Mouse (Mus musculus) midbrain, embryonic 15.5 days (tissue): ENCODE measurements around the gene Iqcn. TPM values are rescaled to one million over a fixed set of nuclear protein-coding genes. Genes with fewer than 3 reads are reported as not detected.

Experiments
- ATAC-seq: fragments of 200-750 bp; cut with Nextera tagmentation; replicated peaks from 2 replicates; pipeline ENCODE4 v1.8.0; 2017; ENCODE audit warnings: moderate TSS enrichment
- H3K27ac ChIP-seq: fragments of 300-500 bp; sonication (generic); 2 replicates; pipeline ENCODE4 v1.5.1; 2015; ENCODE audit warnings: mild to moderate bottlenecking, inconsistent platforms
- H3K27me3 ChIP-seq: fragments of 300-500 bp; sonication (generic); replicated peaks from 2 replicates; pipeline ENCODE4 v1.6.1; 2015; ENCODE audit warnings: inconsistent platforms
- H3K36me3 ChIP-seq: fragments of 300-500 bp; sonication (generic); replicated peaks from 2 replicates; pipeline ENCODE4 v1.6.1; 2015; ENCODE audit warnings: inconsistent platforms
- H3K4me1 ChIP-seq: fragments of 300-500 bp; sonication (generic); 2 replicates; pipeline ENCODE4 v1.6.1; 2015; ENCODE audit warnings: inconsistent platforms
- H3K4me2 ChIP-seq: fragments of 300-500 bp; sonication (generic); 2 replicates; pipeline ENCODE4 v1.6.1; 2015; ENCODE audit warnings: inconsistent platforms, mild to moderate bottlenecking, moderate library complexity
- H3K4me3 ChIP-seq: fragments of 300-500 bp; sonication (generic); 2 replicates; pipeline ENCODE4 v1.5.1; 2015; ENCODE audit warnings: mild to moderate bottlenecking, inconsistent platforms
- H3K9ac ChIP-seq: fragments of 300-500 bp; sonication (generic); 2 replicates; pipeline ENCODE4 v1.6.1; 2015; ENCODE audit warnings: mild to moderate bottlenecking, inconsistent platforms
- H3K9me3 ChIP-seq: fragments of 300-500 bp; sonication (generic); 2 replicates; pipeline ENCODE4 v1.6.1; 2016; ENCODE audit warnings: inconsistent platforms
- WGBS: fragments of 180-500 bp; shearing (Covaris S2); methylation state at CpG from one replicate; pipeline ENCODE4 v1.1.7; 2015; ENCODE audit warnings: mixed read lengths; 5-methylcytosine and 5-hydroxymethylcytosine counted together
- polyA plus RNA-seq: library from polyadenylated mRNA; unstranded; fragments of >200 nt; fragmentation: Nextera tagmentation; extraction: Ambion mirVana; gene quantifications from 2 replicates; pipeline ENCODE4 v1.2.1, GENCODE M21; 2015

Gene Iqcn
- polyA plus RNA-seq, 1 experiment from 2014 or later, result 0.05 TPM

GRCm38 (mm10) chr8:70725792-70726447 lies 22.7 kb downstream of the Iqcn start:
- Histone ChIP-seq H3K36me3 (no peaks in the 10 kb centered on the region), H3K9ac (no peak overlapping the region), H3K4me2 (no peak overlapping the region), H3K9me3 (no peaks in the 10 kb centered on the region), H3K4me1 (0 out of 2 replicates have a peak, but pooled peaks cover 4% of the 10 kb centered on the region), H3K27ac (no peak overlapping the region), H3K27me3 (peaks cover 38% of the 10 kb centered on the region), H3K4me3 (no peak overlapping the region)
- no peak for ATAC-seq
- 29% methylated on average over 14 of the region's 14 CpGs for WGBS

- H3K9me3 ChIP-seq, result no peaks in the 10 kb centered on the region
- H3K4me3 ChIP-seq, result no peak overlapping the region
- ATAC-seq, result no peak
- 40% methylated on average over 11 of the region's 11 CpGs for WGBS
- H3K4me2 ChIP-seq, result no peak overlapping the region
- peaks cover 42% of the 10 kb centered on the region for H3K27me3 ChIP-seq
- 0 out of 2 replicates have a peak, but pooled peaks cover 4% of the 10 kb centered on the region for H3K4me1 ChIP-seq
- H3K27ac ChIP-seq, result no peak overlapping the region
- H3K9ac ChIP-seq, result no peak overlapping the region
- H3K36me3 ChIP-seq, result no peaks in the 10 kb centered on the region
Observed at GRCm38 (mm10) chr8:70726721-70727120, 23.5 kb downstream of the Iqcn start.

GRCm38 (mm10) chr8:70729808-70730475 lies 26.7 kb downstream of the Iqcn start:
- 6% methylated on average over 34 of the region's 34 CpGs for WGBS
- Histone ChIP-seq H3K36me3 (no peaks in the 10 kb centered on the region), H3K9me3 (no peaks in the 10 kb centered on the region), H3K4me2 (peak overlapping the region; percentile 44), H3K4me3 (0 out of 2 replicates have a peak overlapping the region, but pooled peaks have one; percentile 20), H3K4me1 (0 out of 2 replicates have a peak, but pooled peaks cover 4% of the 10 kb centered on the region), H3K9ac (no peak overlapping the region; the same call in 1 of the 2 replicates), H3K27me3 (peaks cover 45% of the 10 kb centered on the region), H3K27ac (no peak overlapping the region)
- ATAC-seq, result no peak

GRCm38 (mm10) chr8:70730956-70731355 lies 27.7 kb downstream of the Iqcn start:
- Histone ChIP-seq H3K27me3 (peaks cover 43% of the 10 kb centered on the region), H3K27ac (no peak overlapping the region), H3K4me2 (no peak overlapping the region), H3K9ac (no peak overlapping the region), H3K36me3 (no peaks in the 10 kb centered on the region), H3K9me3 (no peaks in the 10 kb centered on the region), H3K4me3 (no peak overlapping the region), H3K4me1 (0 out of 2 replicates have a peak, but pooled peaks cover 4% of the 10 kb centered on the region)
- WGBS, result 90% methylated on average over 4 of the region's 4 CpGs
- ATAC-seq, result no peak

GRCm38 (mm10) chr8:70737705-70738104 lies 34.4 kb downstream of the Iqcn start:
- H3K9me3 ChIP-seq, result no peaks in the 10 kb centered on the region
- no peak overlapping the region for H3K4me3 ChIP-seq
- WGBS, result 72% methylated on average over 5 of the region's 5 CpGs
- no peak overlapping the region for H3K9ac ChIP-seq
- no peaks in the 10 kb centered on the region for H3K36me3 ChIP-seq
- H3K27ac ChIP-seq, result no peak overlapping the region
- no peak overlapping the region for H3K4me2 ChIP-seq
- no peaks in the 10 kb centered on the region for H3K4me1 ChIP-seq
- peaks cover 14% of the 10 kb centered on the region for H3K27me3 ChIP-seq
- no peak for ATAC-seq

- no peak overlapping the region for H3K9ac ChIP-seq
- no peak overlapping the region for H3K4me3 ChIP-seq
- 79% methylated on average over 3 of the region's 3 CpGs for WGBS
- no peak overlapping the region for H3K4me2 ChIP-seq
- H3K9me3 ChIP-seq, result no peaks in the 10 kb centered on the region
- H3K4me1 ChIP-seq, result peaks cover 4% of the 10 kb centered on the region
- ATAC-seq, result no peak
- no peaks in the 10 kb centered on the region for H3K36me3 ChIP-seq
- H3K27ac ChIP-seq, result no peak overlapping the region
- peaks cover 19% of the 10 kb centered on the region for H3K27me3 ChIP-seq
Observed at GRCm38 (mm10) chr8:70738211-70738610, 35.0 kb downstream of the Iqcn start.

- Histone ChIP-seq H3K36me3 (no peaks in the 10 kb centered on the region), H3K4me1 (peaks cover 17% of the 10 kb centered on the region), H3K4me3 (no peak overlapping the region), H3K27ac (no peak overlapping the region), H3K4me2 (no peak overlapping the region), H3K9me3 (no peaks in the 10 kb centered on the region), H3K27me3 (peaks cover 48% of the 10 kb centered on the region), H3K9ac (no peak overlapping the region)
- 72% methylated on average over 5 of the region's 5 CpGs for WGBS
- no peak for ATAC-seq
Observed at GRCm38 (mm10) chr8:70741661-70742060, 38.4 kb downstream of the Iqcn start.

- Histone ChIP-seq H3K27ac (no peak overlapping the region), H3K4me2 (no peak overlapping the region), H3K9me3 (no peaks in the 10 kb centered on the region), H3K36me3 (no peaks in the 10 kb centered on the region), H3K4me3 (no peak overlapping the region), H3K27me3 (peaks cover 52% of the 10 kb centered on the region), H3K4me1 (peaks cover 17% of the 10 kb centered on the region), H3K9ac (no peak overlapping the region)
- WGBS, result 77% methylated on average over 11 of the region's 11 CpGs
- ATAC-seq, result no peak
Observed at GRCm38 (mm10) chr8:70742176-70742575, 38.9 kb downstream of the Iqcn start.

GRCm38 (mm10) chr8:70742981-70743655 lies 39.9 kb downstream of the Iqcn start:
- 2% methylated on average over 38 of the region's 38 CpGs for WGBS
- no peak overlapping the region for H3K27ac ChIP-seq
- ATAC-seq, result no peak; the same call in 1 of the 2 replicates

GRCm38 (mm10) chr8:70743656-70744590 lies 40.7 kb downstream of the Iqcn start:
- peaks cover 17% of the 10 kb centered on the region for H3K4me1 ChIP-seq
- H3K27me3 ChIP-seq, result peaks cover 57% of the 10 kb centered on the region
- no peak overlapping the region for H3K27ac ChIP-seq
- H3K9ac ChIP-seq, result peak overlapping the region; percentile 18
- no peaks in the 10 kb centered on the region for H3K36me3 ChIP-seq
- peak overlapping the region; percentile 54 for H3K4me2 ChIP-seq
- 5% methylated on average over 48 of the region's 48 CpGs for WGBS
- ATAC-seq, result peak; percentile 15; the same call in 1 of the 2 replicates
- H3K4me3 ChIP-seq, result peak overlapping the region; percentile 35
- H3K9me3 ChIP-seq, result no peaks in the 10 kb centered on the region

More at GRCm38 (mm10) chr8:70742981-70743655, 39.9 kb downstream of the Iqcn start:
- Histone ChIP-seq H3K27me3 (peaks cover 53% of the 10 kb centered on the region), H3K9me3 (no peaks in the 10 kb centered on the region), H3K36me3 (no peaks in the 10 kb centered on the region), H3K9ac (peak overlapping the region; percentile 21; the same call in 1 of the 2 replicates), H3K4me2 (peak overlapping the region; percentile 54), H3K4me3 (peak overlapping the region; percentile 24), H3K4me1 (peaks cover 17% of the 10 kb centered on the region)

- no peaks in the 10 kb centered on the region for H3K9me3 ChIP-seq
- 62% methylated on average over 11 of the region's 11 CpGs for WGBS
- no peaks in the 10 kb centered on the region for H3K36me3 ChIP-seq
- no peak overlapping the region for H3K9ac ChIP-seq
- ATAC-seq, result no peak
- peaks cover 65% of the 10 kb centered on the region for H3K27me3 ChIP-seq
- no peak overlapping the region for H3K4me2 ChIP-seq
- H3K27ac ChIP-seq, result no peak overlapping the region
- peaks cover 17% of the 10 kb centered on the region for H3K4me1 ChIP-seq
- H3K4me3 ChIP-seq, result no peak overlapping the region
Observed at GRCm38 (mm10) chr8:70744806-70745205, 41.5 kb downstream of the Iqcn start.
